Mouse (Mus musculus): ENCODE measurements around the gene Incenp. TPM values are rescaled to one million over a fixed set of nuclear protein-coding genes. Genes with fewer than 3 reads are reported as not detected.
A peak's percentile ranks its signal among the peaks of the same experiment; 100 is the strongest.
"Not testable (repeated sequence)": the region's sequence is repeated elsewhere in the genome, so short reads cannot be mapped to it uniquely, and the experiment has no call there.

Incenp gene
- polyA plus RNA-seq, 1 experiment = not detected

- Histone ChIP-seq H3K4me1 (ENCODE audit: control insufficient read depth, insufficient read depth, low read length) (peaks cover 3% of the 10 kb centered on the region), H3K27ac (ENCODE audit: insufficient read depth, low read depth, low read length) (no peak overlapping the region), H3K4me3 (ENCODE audit: insufficient read depth, low read depth, low read length) (no peak overlapping the region)
- WGBS = 18% methylated on average over 2 of the region's 2 CpGs
- no peak for TF ChIP-seq POLR2A (IDR thresholded peaks at IDR 0.05; ENCODE audit: insufficient read depth, low read depth, low read length)
- no peak for TF ChIP-seq CTCF (IDR thresholded peaks at IDR 0.05; ENCODE audit: insufficient read depth, low read depth, low read length)
Measured at GRCm38 (mm10) chr19:9922228-9922627, 22.9 kb upstream of the Incenp start.

GRCm38 (mm10) chr19:9920835-9921784 lies 21.8 kb upstream of the Incenp start:
- no peak for TF ChIP-seq POLR2A (IDR thresholded peaks at IDR 0.05; ENCODE audit: insufficient read depth, low read depth, low read length)
- TF ChIP-seq CTCF (IDR thresholded peaks at IDR 0.05; ENCODE audit: insufficient read depth, low read depth, low read length) = no peak
- H3K4me1 ChIP-seq (ENCODE audit: control insufficient read depth, insufficient read depth, low read length) = peaks cover 3% of the 10 kb centered on the region
- 74% methylated on average over 13 of the region's 13 CpGs for WGBS
- H3K4me3 ChIP-seq (ENCODE audit: insufficient read depth, low read depth, low read length) = no peak overlapping the region
- no peak overlapping the region for H3K27ac ChIP-seq (ENCODE audit: insufficient read depth, low read depth, low read length)

GRCm38 (mm10) chr19:9918176-9918861 lies 19.0 kb upstream of the Incenp start:
- Histone ChIP-seq H3K27ac (ENCODE audit: insufficient read depth, low read depth, low read length) (no peak overlapping the region), H3K4me1 (ENCODE audit: control insufficient read depth, insufficient read depth, low read length) (peaks cover 3% of the 10 kb centered on the region), H3K4me3 (ENCODE audit: insufficient read depth, low read depth, low read length) (no peak overlapping the region)
- 72% methylated on average over 9 of the region's 9 CpGs for WGBS
- TF ChIP-seq POLR2A (IDR thresholded peaks at IDR 0.05; ENCODE audit: insufficient read depth, low read depth, low read length) (no peak), CTCF (IDR thresholded peaks at IDR 0.05; ENCODE audit: insufficient read depth, low read depth, low read length) (no peak)

- H3K27ac ChIP-seq (ENCODE audit: insufficient read depth, low read depth, low read length) = no peak overlapping the region
- WGBS = 90% methylated on average over 3 of the region's 4 CpGs
- no peak overlapping the region for H3K4me3 ChIP-seq (ENCODE audit: insufficient read depth, low read depth, low read length)
- no peak for TF ChIP-seq CTCF (IDR thresholded peaks at IDR 0.05; ENCODE audit: insufficient read depth, low read depth, low read length)
- TF ChIP-seq POLR2A (IDR thresholded peaks at IDR 0.05; ENCODE audit: insufficient read depth, low read depth, low read length) = no peak
- peaks cover 3% of the 10 kb centered on the region for H3K4me1 ChIP-seq (ENCODE audit: control insufficient read depth, insufficient read depth, low read length)
Measured at GRCm38 (mm10) chr19:9917727-9918126, 18.4 kb upstream of the Incenp start.

- H3K4me1 ChIP-seq (ENCODE audit: control insufficient read depth, insufficient read depth, low read length) = no peaks in the 10 kb centered on the region
- H3K27ac ChIP-seq (ENCODE audit: insufficient read depth, low read depth, low read length) = no peak overlapping the region
- 0% methylated on average over 1 of the region's 1 CpGs for WGBS
- peak; percentile 47; the same call in 1 of the 2 replicates for TF ChIP-seq CTCF (IDR thresholded peaks at IDR 0.05; ENCODE audit: insufficient read depth, low read depth, low read length)
- TF ChIP-seq POLR2A (IDR thresholded peaks at IDR 0.05; ENCODE audit: insufficient read depth, low read depth, low read length) = no peak
- no peak overlapping the region for H3K4me3 ChIP-seq (ENCODE audit: insufficient read depth, low read depth, low read length)
Measured at GRCm38 (mm10) chr19:9915935-9916334, 16.6 kb upstream of the Incenp start.

GRCm38 (mm10) chr19:9914346-9914745 lies 15.0 kb upstream of the Incenp start:
- WGBS = 90% methylated on average over 3 of the region's 3 CpGs
- H3K4me3 ChIP-seq (ENCODE audit: insufficient read depth, low read depth, low read length) = no peak overlapping the region
- H3K27ac ChIP-seq (ENCODE audit: insufficient read depth, low read depth, low read length) = no peak overlapping the region
- no peak for TF ChIP-seq POLR2A (IDR thresholded peaks at IDR 0.05; ENCODE audit: insufficient read depth, low read depth, low read length)
- TF ChIP-seq CTCF (IDR thresholded peaks at IDR 0.05; ENCODE audit: insufficient read depth, low read depth, low read length) = no peak
- H3K4me1 ChIP-seq (ENCODE audit: control insufficient read depth, insufficient read depth, low read length) = no peaks in the 10 kb centered on the region

GRCm38 (mm10) chr19:9913784-9914183 lies 14.4 kb upstream of the Incenp start:
- H3K27ac ChIP-seq (ENCODE audit: insufficient read depth, low read depth, low read length) = no peak overlapping the region
- no peak overlapping the region for H3K4me3 ChIP-seq (ENCODE audit: insufficient read depth, low read depth, low read length)
- H3K4me1 ChIP-seq (ENCODE audit: control insufficient read depth, insufficient read depth, low read length) = no peaks in the 10 kb centered on the region
- WGBS = 96% methylated on average over 5 of the region's 5 CpGs
- TF ChIP-seq POLR2A (IDR thresholded peaks at IDR 0.05; ENCODE audit: insufficient read depth, low read depth, low read length) (no peak), CTCF (IDR thresholded peaks at IDR 0.05; ENCODE audit: insufficient read depth, low read depth, low read length) (no peak)

GRCm38 (mm10) chr19:9911314-9911754 lies 12.0 kb upstream of the Incenp start:
- H3K4me3 ChIP-seq (ENCODE audit: insufficient read depth, low read depth, low read length) = no peak overlapping the region; the same call in 1 of the 2 replicates
- H3K4me1 ChIP-seq (ENCODE audit: control insufficient read depth, insufficient read depth, low read length) = no peaks in the 10 kb centered on the region
- TF ChIP-seq POLR2A (IDR thresholded peaks at IDR 0.05; ENCODE audit: insufficient read depth, low read depth, low read length) = no peak
- 0 out of 2 replicates have a peak, but pooled peaks have one; percentile 14 for TF ChIP-seq CTCF (IDR thresholded peaks at IDR 0.05; ENCODE audit: insufficient read depth, low read depth, low read length)
- WGBS = 8% methylated on average over 6 of the region's 6 CpGs
- H3K27ac ChIP-seq (ENCODE audit: insufficient read depth, low read depth, low read length) = no peak overlapping the region

- H3K4me1 ChIP-seq (ENCODE audit: control insufficient read depth, insufficient read depth, low read length) = no peaks in the 10 kb centered on the region
- no peak for TF ChIP-seq POLR2A (IDR thresholded peaks at IDR 0.05; ENCODE audit: insufficient read depth, low read depth, low read length)
- no peak for TF ChIP-seq CTCF (IDR thresholded peaks at IDR 0.05; ENCODE audit: insufficient read depth, low read depth, low read length)
- 89% methylated on average over 5 of the region's 5 CpGs for whole genome bisulfite sequencing
- no peak overlapping the region for H3K27ac ChIP-seq (ENCODE audit: insufficient read depth, low read depth, low read length)
- H3K4me3 ChIP-seq (ENCODE audit: insufficient read depth, low read depth, low read length) = no peak overlapping the region
Measured at GRCm38 (mm10) chr19:9909351-9909750, 10.0 kb upstream of the Incenp start.

GRCm38 (mm10) chr19:9900696-9901095 lies 1.3 kb upstream of the Incenp start:
- H3K4me3 ChIP-seq (ENCODE audit: insufficient read depth, low read depth, low read length); H3K27ac ChIP-seq (ENCODE audit: insufficient read depth, low read depth, low read length); H3K4me1 ChIP-seq (ENCODE audit: control insufficient read depth, insufficient read depth, low read length): not testable (repeated sequence)
- WGBS = 100% methylated on average over 2 of the region's 2 CpGs

Measured in olfactory bulb, adult 2 months (tissue).